Mouse (Mus musculus) layer of hippocampus, postnatal 36 days (tissue): ENCODE data around the gene Ppard. TPM values are rescaled to one million over a fixed set of nuclear protein-coding genes. Genes with fewer than 3 reads are reported as not detected.
"Not testable (repeated sequence)": the region's sequence is repeated elsewhere in the genome, so short reads cannot be mapped to it uniquely, and the experiment has no call there.

Source experiments
- DNase-seq, 2 experiments: peaks; one replicate each; pipeline ENCODE4 v3.0.0; 2022
- total RNA-seq, 2 experiments: library from RNA; stranded (reverse); gene quantifications; 2 replicates each; pipeline ENCODE4 v1.2.3; 2021

Ppard gene
- total RNA-seq, 2 experiments from 2014 or later: 22.8 to 30.3 TPM

DNA sequence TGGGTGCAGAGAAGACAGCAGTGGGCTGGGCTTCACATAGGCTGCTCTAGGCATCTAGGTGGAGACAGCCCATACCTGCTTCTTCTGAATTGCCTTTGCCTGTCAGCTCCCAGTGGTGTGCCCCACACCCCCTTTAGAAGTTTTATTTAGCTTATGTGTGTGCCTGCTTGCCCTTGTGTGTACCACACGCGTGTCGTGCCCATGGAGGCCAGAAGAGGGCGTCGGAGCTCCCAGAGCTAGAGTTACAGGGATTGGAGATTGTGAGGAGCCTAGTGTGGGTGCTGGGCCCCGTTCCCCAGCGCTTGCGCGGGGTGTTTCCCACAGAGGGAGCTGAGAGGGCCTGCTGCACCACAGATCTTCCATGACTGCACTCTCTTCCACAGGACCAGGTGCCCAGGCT lies 84.0 kb downstream of the Ppard start:
- DNase-seq: no peak

DNA sequence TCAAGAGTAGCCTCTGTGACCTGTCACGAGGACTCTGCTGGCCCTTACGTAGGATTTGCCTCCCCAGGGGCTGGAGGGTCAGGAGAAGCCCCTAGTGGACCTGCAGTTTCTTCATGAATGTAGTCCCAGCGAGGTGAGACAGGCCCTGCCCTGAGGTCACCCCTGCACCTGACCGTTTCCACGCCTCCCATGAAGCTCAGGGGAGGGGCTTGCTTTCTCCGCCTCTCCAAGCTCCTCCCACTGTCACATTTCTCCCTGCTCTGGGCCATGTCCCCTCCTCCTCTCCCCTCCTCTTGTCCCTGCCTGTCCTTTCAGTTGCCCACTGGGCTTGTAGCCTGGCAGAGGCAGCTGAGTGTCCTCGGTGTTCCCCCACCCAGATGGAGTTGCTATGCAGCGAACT lies 84.6 kb downstream of the Ppard start:
- DNase-seq: no peak

DNA sequence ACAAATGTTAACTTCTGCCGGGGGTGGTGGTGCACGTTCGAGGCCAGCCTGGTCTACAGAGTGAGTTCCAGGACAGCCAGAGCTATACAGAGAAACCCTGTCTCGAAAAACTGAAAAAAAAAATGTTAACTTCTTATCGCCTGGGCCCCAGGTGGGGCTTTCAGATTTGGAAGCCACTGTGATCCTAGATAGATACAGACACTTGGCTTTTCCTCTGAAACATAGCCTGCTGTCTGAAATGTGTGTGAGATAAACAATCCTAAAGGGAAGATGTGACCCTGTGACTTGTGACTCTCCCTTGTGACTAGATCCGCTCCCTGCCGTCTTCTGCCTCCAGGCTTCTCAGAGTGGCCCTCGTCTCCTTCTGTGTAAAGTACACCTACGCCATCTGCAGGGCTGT lies 85.2 kb downstream of the Ppard start:
- no peak for DNase-seq

DNA sequence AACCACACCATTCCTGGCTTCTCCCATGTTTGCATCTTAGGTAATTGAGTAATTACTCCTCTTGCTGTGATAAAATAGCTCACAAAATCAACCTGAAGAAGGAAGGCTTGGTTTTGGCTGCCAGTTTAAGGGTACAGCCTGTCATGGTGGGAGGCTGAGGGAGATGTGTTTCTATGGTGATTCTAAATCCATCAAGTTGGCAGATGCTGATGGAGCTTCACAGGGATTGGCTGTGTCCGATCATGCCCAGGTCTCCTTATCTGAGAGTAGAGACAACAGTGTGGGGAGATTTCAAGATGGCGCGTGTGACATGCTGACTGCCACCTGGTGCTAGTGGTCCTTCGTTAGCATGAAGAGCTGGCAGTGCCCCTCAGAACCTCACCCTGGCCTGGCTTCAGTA lies 89.2 kb downstream of the Ppard start:
- no peak for DNase-seq

DNA sequence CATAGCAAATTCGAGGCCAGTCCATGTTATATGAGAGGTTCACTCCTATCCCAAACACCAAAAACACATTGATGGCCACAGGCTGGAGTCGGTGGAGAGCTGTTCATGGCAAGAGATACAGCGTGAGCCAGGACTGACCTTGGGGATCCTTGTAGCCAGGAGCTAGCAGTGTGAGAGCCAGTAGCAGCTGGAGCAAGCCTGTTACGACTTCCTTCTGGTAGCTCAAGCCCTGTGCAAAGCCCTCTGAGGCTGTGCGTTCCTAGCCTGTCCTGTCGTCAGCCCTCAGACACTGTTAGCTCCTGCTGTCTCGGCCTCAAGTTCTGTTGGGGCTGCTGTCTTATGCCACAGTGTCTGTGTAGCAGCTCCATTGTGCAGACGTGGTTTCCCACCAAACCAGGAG lies 91.3 kb downstream of the Ppard start:
- no peak for DNase-seq

DNA sequence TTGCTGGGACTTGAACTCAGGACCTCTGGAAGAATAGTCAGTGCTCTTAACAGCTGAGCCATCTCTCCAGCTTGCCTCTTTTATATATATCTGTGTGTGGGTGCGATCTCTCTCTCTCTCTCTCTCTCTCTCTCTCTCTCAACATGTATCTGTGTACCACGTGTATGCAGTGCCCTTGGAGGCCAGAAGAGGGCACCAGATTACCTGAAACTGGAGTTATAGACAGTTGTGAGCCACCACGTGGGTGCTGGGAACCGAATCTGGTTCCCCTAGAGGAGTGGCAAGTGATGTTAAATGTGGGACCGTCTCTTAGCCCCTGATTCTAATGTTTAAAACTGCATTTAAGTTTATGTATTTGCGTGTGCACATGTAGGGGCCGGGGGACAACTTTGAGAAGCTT lies 91.9 kb downstream of the Ppard start:
- DNase-seq: not testable (repeated sequence)

DNA sequence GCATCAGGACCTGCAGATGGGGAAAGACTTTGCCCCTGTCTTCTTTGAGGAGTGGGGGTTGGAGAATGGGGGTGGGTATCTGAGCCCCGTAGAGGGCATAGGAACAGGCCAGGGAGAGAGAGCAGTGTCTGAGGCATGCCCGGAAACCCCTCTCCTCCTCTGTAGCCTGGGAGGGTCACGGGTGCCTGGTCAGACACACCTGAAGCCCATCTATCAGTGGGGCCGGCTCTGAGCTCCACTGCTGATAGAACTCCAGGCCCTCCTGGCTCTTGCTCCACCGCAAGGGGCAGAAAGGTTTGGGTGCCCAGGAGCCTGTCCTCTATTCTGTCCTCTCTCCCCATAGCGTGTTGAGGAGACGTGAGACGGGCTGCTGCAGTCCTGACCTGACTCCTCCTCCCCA lies 93.3 kb downstream of the Ppard start:
- no peak for DNase-seq

DNA sequence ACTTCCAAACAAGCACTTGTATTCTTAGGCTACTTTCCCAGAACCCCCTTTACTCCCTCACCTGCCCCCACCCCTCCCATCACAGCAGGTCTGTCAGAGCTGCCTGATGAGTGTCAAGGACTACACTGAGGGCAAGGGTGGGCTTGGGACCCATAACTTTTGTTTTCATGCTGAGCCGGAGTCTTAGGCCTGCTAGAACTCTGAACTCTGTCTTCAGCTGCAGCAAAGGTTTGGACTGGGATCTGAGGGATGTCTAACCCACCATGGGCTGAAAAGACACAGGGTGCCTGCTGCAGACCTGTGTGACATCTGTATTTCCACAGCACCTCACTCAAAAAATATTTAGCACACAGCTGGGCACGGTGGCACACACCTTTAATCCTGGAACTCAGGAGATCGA lies 94.5 kb downstream of the Ppard start:
- DNase-seq: no peak

DNA sequence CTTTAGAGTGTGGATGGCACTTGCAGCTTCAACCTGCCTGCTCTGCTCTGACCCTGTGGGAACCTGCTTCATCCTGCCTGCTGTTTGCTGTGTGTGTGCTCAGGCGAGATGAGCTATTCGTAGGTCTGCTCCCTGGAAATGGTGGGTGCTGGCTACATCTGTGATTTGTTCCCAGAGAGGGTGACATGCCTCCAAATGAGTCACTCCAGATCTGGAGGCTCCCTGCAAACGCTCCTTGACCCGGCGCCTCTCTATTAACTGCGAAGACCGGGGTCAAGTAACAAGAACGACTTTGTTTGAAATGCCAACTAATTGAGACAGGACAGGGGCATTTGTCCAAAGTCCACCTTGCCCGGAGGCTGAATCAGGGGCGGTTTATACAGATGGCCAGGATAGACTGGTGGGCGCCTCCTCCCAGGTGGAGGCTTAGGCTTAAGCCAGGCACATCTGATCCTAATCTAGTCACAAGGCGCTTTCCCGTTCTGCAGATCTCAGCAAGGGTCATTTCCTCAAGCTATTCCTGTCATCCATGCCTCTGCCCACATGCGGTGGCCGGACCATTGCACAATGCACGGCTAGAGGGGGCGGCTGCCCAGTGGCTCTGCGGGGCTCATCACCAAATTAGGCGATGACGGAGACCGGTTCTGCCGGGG lies 95.3 kb downstream of the Ppard start:
- no peak for DNase-seq

DNA sequence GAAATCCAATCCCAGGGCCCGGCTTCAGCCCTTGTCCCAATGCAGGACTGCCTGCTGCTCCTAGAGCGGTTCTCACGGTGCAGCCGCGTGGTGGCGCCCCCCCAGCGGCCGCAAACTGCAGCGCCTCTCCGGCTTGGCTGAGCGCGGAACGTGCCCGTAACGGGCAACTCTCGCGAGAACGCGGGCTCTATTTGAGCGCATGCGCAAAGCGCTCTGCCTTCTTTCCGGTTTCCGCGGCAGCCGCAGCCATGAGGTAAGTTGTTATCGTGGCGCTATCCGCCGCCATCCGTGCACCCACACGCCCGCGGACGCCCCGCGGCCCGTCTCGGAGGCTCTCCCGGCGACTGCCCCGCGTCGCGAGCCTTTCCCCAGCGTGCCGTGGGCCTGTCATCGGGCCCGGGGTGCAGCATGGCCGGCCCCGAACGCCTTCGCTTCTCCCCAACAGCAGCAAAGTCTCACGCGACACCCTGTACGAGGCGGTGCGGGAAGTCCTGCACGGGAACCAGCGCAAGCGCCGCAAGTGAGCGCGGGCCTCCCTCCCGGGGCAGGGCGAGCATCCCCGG lies 95.9 kb downstream of the Ppard start, which contains the start of gene Rpl10a:
Rpl10a (plus strand) TSS at position 106 of the 563 bp plus-strand sequence.
- peak; percentile 97 for DNase-seq

DNA sequence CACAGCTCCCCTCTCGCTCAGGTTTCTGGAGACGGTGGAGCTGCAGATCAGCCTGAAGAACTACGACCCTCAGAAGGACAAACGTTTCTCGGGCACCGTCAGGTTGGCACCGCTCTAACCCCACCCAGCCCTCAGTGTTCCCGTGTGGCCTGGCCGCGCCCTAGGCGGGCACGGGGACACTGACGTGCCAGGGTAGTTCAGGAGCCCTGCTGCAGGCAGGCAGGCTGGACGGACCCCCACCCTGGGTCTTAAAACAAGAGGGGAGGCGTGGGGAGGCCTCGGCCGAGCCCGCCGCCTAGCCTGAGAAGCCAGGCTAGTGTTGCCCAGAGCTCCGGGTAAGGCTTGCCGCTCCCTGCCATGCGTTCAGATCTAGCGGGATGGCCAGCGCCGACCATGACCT lies 96.4 kb downstream of the Ppard start:
- DNase-seq: no peak

DNA sequence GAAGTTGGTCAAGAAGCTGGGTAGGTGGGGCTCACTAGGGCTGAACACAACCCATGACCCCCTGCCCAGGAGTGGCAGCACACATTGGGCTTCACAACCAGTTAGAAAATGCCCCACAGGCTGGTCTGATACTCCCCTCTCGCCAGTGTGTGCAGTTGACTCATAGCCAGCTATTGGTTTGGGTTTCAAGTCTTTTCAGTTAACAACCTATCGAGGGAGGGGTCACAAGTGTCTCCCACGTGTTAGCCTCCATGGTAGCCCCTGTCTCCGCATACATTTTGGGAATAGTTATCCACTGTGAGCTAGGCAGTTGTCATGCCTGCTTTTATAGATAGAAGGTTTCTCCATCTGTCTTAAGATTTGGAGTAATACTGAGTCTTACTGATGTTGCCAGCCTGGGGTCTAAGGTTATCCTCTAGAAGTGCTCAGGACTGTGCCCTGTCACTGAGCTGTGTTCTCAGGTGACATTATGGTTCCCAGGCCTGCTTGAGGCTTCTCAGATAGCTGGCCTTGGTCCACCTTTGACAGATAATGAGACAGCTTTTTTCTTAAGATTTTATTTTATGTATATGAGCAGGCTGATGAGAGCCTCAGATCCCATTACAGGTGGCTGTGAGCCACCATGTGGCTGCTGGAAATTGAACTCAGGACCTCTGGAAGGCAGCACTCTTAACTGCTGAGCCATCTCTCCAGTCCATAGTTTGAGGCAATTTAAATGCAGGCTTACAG lies 97.2 kb downstream of the Ppard start:
- DNase-seq: no peak

DNA sequence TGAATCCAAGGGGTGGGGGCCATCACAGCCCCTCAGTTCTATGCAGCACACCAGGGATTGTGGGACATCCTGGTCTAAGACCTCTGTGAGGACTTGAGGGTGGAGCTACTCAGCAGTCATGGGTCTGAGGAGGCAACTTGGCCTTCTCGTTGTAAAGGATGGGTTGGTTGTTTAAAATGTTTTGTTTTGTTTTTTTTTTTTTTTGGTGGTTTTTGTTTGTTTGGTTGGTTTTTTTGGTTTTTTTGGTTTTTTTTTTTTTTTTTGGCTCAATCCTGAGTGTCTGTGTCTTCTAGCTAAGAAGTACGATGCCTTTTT lies 97.7 kb downstream of the Ppard start:
- no peak for DNase-seq

DNA sequence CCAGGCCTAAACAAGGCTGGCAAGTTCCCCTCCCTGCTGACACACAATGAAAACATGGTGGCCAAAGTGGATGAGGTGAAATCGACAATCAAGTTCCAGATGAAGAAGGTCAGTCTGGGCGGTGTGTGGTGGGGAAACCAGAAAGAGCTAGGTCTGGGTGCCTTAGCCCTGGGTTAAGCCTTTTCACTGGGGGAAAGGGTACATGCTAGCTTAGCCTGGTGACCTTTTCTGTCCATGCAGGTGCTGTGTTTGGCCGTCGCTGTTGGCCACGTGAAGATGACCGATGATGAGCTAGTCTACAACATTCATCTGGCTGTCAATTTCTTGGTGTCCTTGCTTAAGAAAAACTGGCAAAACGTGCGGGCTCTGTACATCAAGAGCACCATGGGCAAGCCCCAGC lies 98.1 kb downstream of the Ppard start:
- not testable (repeated sequence) for DNase-seq

DNA sequence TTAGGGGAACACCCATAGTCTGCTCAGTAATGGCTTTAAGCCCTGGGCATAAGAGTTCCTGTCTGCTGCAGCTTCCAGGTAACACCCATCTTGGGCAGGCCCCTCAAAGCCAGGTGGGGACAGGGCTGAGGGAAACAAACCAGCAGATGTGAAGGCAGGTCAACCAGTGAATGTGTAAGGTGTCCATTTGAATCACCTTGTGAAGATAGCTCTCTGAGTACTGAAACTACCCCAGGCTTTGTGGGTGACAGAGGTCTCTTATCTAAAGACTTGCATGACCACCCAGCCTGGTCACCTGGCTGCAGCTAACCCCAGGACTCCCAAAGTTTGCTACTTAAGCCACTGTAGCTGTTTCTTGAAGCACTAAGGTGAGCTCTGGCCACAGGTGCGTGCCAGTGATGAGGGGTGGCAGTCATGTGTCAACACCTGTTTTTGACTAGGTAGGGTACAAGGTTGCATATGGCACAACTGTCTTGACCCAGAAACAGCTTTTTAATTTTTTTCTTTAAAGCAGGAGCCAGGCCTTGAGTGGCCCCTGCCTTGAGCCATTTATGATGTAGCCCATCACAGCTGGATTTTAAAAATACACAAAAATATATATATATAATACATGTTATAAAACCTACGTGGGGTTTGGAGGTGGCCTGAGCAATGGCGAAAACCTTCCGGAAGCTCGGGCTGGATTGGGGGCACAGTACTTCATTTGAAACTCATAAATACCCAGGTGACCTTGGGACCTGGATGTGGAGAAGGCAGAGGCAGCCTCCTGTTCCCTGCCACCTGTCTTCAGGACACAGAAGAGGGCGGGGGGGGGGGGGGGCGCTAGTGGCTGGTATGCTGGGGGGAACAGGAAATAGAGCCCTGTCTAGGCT lies 99.0 kb downstream of the Ppard start:
- DNase-seq: no peak

DNA sequence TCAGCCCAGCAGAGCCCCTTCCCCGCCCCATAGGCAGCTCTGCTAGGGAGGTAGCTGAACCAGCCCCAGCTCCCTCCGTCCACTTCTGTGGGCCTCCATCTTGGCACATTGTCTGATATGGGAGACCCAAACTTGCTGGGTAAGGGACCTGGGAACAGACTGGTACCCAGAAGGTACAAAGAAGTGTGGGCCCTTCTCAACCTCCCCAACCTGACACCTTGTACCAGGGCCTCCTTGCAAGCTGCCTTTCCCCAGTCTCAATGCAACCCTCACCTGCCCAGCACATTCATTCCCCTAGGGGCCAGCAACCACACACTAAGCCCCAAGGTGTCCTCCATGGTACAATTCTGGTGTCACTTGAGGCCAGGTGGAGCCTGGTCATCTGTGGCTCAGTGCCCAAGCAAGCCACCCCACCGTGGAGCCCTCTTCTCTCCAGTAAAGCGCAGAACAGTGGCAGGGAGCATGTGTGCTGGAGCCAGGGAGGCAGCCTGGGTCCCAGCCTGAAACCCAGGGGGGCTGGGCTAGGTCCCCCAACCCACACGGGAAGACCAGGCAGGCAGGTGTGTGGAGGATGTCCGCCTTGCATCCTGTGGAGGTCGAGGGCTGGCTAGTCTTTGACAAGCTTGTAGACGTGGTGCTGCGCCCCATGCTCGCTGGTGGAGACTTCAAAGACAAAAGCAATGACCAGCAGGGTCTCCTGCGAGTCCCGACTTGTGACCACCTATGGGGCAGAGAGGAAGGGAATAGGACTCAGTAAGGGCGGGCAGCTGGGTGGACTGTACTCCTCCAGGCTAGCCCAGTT lies 99.8 kb downstream of the Ppard start:
- no peak for DNase-seq

DNA sequence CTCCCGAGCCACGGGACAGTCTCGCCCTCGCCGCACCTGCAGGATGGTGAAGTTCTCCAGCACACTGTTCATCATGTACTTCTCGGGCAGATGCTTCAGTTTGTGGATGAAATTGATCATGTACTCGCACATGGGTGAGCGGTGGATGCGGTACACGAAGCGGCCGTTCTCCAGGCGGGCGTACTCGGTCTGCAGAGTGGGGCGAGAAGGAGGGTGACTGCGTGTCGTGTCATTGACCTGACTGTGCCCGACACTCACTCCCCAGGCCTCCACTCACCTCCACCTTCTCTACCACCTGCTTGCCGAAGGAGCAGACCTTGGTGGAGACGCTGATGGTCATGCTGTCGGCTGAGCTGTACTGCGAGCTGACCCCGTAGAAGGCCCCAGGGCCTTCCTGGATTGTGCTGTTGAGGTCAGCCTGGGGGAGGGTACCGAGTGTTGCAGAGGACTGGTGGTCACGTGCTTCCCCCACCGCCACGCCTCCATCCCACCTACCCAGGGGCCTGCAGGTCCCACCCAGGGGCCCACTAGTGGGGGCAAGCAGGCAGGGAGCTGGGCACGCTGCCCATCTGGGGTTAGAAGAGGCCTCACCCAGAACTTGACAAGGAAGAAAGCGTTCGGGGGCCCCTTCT lies 100.5 kb downstream of the Ppard start:
- no peak for DNase-seq

DNA sequence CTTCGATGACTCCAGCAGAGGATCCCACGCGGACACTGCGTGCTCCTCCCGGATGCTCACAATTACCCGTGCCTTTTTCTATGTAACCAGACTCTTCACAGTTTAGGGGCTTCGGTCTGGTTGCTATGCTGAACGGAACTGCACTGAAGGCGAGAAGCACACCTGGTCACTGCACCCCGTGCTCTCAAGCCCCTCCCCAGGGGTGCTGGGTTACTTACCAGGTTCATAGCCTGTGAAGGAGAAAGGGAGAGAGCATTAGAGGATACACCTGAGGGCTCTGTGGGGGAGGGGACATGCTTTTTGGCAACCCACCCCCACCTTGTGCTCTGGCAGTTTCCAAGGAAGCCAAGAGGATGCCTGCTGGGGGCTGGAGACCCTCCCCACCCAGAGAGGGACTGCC lies 102.8 kb downstream of the Ppard start:
- no peak for DNase-seq

DNA sequence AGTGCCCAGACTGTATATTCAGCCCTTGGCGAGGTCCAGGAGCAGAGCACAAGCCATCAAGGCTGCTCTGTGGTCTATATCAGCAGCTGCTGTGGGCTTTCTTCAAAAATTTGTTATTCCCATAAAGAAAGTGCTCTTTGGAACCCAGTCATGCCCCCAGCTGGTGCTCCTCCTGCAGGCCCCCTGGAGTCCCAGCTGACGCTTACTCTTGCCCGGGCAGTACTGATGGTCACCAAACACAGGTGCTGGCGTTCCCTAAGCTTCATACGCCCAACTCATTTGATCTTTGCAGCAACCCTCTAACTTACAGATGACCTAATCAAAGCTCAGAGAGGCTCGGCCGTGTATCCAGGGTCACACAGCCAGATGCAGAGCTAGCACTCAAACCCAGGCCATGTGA lies 105.0 kb downstream of the Ppard start:
- no peak for DNase-seq

DNA sequence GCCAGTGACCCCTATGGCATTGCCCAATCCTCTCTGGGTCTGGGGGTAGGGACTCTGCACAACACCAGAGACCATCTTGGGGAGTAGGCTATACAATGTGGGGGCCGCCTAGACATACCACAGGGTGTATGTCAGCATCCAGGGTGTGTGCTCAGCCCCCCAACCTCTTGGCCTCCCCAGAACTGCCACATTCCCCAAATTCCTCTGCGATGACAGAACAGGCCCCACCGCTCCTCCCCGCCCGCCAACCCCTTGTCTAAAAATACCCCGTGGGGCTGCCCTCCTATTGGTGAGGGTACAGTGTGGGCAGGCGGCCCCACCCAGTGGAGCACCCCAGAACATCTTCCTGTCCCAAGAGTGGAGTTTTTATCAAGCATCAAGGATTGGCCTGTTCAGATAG lies 108.1 kb downstream of the Ppard start:
- no peak for DNase-seq

DNA sequence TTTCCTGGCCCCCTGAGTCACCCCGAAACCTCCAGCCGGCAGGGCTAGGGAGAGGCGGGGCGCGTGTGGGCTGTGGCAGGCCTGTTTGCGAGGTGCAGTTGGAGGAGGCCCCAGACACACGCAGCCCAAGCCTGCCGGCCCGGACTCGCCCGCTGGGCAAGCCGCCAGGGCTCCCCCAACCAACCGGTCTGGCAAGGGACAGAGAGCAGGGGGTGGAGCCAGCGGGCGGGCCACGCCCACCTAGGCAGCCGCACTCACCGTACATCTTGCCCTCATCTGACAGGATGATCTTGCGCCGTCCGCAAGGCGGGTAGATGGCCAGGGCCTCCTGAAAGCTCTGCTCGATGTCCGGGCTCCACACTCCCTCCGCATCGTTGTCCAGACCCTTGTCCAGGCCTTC lies 108.6 kb downstream of the Ppard start:
- DNase-seq: peak; percentile 63 to 72

DNA sequence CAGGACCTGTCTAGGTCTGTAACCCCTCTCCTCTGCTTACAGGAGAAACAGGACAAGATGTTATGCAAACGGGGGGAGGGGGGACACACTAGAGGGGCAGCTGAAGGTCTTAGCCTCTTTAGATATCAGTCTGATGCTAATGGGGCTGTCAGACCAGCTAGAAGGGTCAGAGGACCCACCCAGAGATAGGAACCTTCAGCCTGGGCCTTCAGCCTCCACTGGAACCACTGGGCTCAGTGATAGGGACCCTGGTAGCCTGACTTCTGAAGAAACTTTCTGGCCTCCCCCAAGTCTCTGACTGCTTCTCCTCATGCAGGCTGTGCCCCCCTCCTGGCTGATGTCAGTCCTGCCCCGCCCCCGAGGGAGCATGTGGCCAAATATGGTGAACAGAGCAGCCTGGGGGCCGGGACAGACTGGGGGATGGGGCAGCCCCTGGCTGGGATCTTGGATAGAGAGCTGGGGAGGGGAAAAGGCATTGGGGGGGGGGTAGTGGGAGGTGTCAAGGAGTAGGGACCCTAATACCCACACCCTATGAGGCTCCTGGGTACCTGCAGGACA lies 111.6 kb downstream of the Ppard start:
- no peak for DNase-seq
